Mouse (Mus musculus) urinary bladder, adult 2 months (tissue): ENCODE measurements around the gene Cep162. TPM values are rescaled to one million over a fixed set of nuclear protein-coding genes. Genes with fewer than 3 reads are reported as not detected.

Experiments
- DNase-seq: peaks from one replicate; pipeline ENCODE4 v3.0.0; 2022; ENCODE audit warnings: low spot score
- polyA plus RNA-seq: library from polyadenylated mRNA; depleted of rRNA; stranded (reverse); fragments of >200 nt; gene quantifications from 2 replicates; pipeline ENCODE4 v1.2.3, GENCODE M21; 2012; rRNA removed

The Cep162 gene
- polyA plus RNA-seq, 1 experiment = 3.4 TPM

DNA sequence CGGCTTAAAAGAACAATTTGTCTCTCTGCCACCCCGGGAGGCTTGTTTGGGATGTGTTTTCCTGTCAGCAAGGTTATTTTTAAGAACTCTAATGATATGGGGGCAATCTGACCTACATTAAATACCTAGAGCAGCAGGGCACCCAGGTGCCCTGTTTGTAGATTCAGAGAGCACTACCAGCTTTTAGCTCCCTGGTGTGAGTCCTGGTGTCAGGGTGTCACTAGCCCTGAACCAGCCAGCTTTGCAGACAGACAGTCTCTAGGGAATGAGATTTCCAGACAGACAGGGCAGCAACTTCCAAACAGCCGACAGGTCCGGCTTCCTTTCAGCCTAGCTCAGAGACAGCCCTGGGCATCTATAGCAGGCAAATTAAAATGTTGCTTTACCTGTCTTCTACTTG, 92.8 kb downstream of the Cep162 start:
- no peak for DNase-seq

DNA sequence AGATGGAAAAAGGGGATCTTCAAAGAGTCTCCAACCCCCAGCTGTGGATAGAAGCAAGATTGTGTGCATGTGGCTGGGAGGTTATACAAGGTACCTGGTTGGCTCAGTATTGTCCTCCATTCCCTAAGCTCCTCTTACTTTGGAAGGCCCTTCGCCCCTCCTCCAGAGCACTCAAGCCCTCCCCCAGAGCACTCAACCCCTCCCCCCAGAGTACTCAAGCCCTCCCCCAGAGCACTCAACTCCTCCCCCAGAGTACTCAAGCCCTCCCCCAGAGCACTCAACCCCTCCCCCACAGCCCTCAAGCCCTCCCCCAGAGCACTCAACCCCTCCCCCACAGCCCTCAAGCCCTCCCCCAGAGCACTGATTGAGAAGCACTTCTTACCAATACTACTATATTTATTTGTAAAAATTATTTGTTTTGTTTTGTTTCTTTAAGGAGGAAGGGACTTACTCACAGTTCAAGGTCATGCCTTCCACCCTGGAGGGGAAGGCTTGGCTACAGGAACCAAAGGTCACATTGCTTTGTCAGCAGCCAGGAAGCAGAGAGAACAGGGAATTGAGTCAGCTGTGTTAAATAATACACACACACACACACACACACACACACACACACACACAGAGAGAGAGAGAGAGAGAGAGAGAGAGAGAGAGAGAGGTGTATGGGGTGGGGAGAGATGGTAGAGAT, 102.6 kb downstream of the Cep162 start:
- DNase-seq = no peak

DNA sequence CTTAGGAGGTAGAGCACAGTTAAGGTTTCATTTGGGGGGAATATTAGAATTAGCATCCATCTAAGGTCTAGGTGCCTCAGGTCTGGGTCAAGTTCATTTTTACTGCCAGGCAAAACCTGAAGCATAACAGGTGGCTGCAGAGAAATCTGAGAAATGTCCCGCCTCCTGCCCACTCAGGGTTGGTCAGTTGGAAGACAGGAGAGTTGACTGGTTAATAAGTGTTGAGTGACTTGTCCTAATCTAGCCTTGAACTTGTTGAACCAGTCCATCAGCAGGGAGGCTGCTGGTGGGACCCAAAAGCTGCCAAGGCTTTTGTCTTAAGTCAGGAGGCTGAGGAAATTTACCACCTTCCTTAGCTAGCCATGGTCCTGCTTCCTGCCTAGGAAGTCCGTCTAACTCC, 107.4 kb downstream of the Cep162 start:
- no peak for DNase-seq

GRCm38 (mm10) chr9:87146400-87146799, 108.9 kb downstream of the Cep162 start:
- DNase-seq = no peak

DNA sequence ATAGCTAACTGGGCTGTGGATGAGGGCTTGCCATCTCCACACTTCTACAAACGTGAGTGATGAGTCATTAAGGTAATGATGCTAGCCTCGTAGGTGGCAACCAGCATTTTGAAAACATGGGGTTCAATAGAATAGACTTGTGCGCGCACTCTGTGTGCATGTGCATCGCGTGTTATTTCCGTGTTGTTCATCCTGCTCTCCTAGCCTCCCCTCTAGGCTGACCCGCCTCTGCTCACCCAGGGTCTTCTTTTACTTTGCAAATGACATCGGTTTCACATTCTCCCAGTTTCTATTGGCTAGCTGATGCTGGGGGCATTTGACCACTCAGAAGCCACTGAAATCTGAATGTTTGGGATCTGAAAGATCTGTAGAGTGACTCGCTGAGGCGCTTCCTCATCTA, 109.7 kb downstream of the Cep162 start:
- DNase-seq = no peak

- no peak for DNase-seq
Measured at GRCm38 (mm10) chr9:87145180-87145579, 110.2 kb downstream of the Cep162 start.

- DNase-seq = no peak
Measured at GRCm38 (mm10) chr9:87144532-87144931, 110.8 kb downstream of the Cep162 start.

DNA sequence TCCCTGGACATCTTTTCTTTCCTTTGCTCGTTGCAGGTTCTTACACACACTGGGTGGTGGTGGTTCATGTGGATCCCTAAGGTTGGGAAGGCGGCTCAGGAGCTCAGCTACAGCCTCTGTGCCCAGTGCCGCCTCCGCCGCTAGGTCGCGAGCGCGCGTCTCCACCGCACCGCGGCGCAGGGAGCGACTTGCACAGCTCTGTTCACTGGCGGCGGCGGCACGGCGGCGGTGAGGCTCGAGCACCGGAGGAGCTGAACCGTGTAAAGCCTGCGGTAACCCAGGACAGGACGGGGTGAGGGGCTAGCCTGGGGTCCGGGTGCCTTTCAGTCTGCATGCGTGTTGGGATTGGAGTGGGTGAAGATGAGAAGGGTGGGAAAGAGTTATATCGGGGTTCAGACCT, 111.2 kb downstream of the Cep162 start, which contains the start of gene Mrap2:
TSS of gene Mrap2 (plus strand) at position 201 of the 400 bp plus-strand sequence.
- peak; percentile 37 for DNase-seq

- DNase-seq = no peak
Measured at GRCm38 (mm10) chr9:87143076-87143475, 112.3 kb downstream of the Cep162 start.

Other genes with a start within 250 kb of the Cep162 start
- gene Ripply2, start 240.0 kb downstream of the Cep162 start, polyA plus RNA-seq = not detected in 2 replicates
- 29.3 and 34.4 TPM in 2 replicates for gene Cyb5r4, start 233.5 kb downstream of the Cep162 start, polyA plus RNA-seq
- 0.03 and 0.09 TPM in 2 replicates for gene Mrap2, start 111.2 kb downstream of the Cep162 start, polyA plus RNA-seq